Mouse (Mus musculus) layer of hippocampus, adult 2 months (tissue): ENCODE results near the gene Cnr2. TPM values are rescaled to one million over a fixed set of nuclear protein-coding genes. Genes with fewer than 3 reads are reported as not detected.

Experiments
- DNase-seq, 2 experiments: peaks; one replicate each; pipeline ENCODE4 v3.0.0; 2022; ENCODE audit warnings: low spot score in 2 of 2
- H3K27ac ChIP-seq: fragments of 200-600 bp; 2 replicates; pipeline ENCODE4 v1.8.1; 2022
- H3K4me3 ChIP-seq: fragments of 200-600 bp; 2 replicates; pipeline ENCODE4 v1.8.1; 2022; ENCODE audit warnings: mild to moderate bottlenecking
- CTCF ChIP-seq: fragments of 200-600 bp; conservative IDR thresholded peaks from 2 replicates; pipeline ENCODE4 v1.8.1; 2022; ENCODE audit warnings: antibody characterized with exemption, mild to moderate bottlenecking, moderate library complexity
- total RNA-seq, 2 experiments: library from RNA; stranded (reverse); gene quantifications; 2 replicates each; pipeline ENCODE4 v1.2.3; 2021

Gene Cnr2
- total RNA-seq, 2 experiments from 2014 or later = 0.12 TPM; not detected in 1

DNA sequence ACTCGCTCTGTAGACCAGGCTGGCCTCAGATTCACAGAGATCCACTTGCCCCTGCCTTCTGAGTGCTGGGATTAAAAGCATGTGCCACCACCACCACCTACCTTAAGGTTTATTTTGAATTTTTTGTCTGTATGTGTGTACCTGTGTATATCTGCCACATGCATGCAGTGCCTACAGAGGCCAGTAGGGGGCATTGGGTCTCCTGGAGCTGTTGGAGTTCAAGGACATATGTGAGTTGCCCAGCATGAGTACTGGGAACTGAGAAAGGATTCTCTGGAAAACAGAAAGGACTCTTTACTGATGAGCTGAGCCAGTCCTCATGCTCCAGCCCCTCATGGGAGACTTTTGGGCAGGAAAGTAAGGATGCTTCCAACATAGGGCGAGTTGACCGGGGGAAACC is 56.3 kb downstream of the Cnr2 start:
- DNase-seq = no peak
- peak; percentile 61 for TF ChIP-seq CTCF
- Histone ChIP-seq H3K4me3 (no peak overlapping the region), H3K27ac (no peak overlapping the region)

DNA sequence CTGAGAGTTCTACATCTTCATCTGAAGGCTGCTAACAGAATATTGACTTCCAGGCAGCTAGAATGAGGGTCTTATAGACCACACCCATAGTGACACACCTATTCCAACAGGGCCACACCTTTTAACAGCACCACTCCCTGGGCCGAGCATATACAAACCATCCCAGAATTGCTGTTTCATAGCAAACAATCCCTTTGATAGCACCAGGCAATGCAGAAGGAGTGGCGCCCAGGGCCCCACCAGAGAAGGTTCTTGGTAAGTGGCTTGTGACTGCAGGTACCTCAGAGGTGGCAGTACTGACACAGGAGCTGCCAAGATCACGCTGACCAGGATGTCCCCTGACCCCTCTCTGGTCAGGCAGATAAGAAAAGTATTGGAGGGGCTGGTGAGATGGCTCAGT is 58.0 kb downstream of the Cnr2 start:
- no peak for DNase-seq
- TF ChIP-seq CTCF = no peak
- no peak overlapping the region for H3K4me3 ChIP-seq
- H3K27ac ChIP-seq = no peak overlapping the region

- peak; percentile 63 to 81 for DNase-seq
- TF ChIP-seq CTCF = peak; percentile 96
- Histone ChIP-seq H3K27ac (no peak overlapping the region), H3K4me3 (no peak overlapping the region)
Observed at GRCm38 (mm10) chr4:135954241-135954640, 59.0 kb downstream of the Cnr2 start.

DNA sequence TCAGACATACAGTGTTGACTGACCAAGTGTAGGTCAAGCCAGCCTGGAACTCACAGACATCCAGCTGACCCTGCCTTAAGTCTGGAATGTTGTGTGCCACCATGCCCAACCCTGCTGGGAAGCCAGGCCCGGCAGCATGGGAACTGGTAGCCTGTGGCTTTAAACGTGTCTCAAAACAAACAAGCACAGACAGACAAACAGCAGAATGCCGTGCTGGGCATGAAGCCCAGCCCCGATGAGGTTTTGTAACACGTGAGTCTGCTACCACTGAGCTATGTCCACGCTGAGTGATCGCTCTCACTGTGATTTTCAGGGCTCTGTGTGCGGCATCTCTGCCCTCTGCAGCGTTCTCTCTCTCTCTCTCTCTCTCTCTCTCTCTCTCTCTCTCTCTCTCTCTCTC is 60.7 kb downstream of the Cnr2 start:
- DNase-seq = no peak
- no peak for TF ChIP-seq CTCF
- no peak overlapping the region for H3K4me3 ChIP-seq
- H3K27ac ChIP-seq = no peak overlapping the region

DNA sequence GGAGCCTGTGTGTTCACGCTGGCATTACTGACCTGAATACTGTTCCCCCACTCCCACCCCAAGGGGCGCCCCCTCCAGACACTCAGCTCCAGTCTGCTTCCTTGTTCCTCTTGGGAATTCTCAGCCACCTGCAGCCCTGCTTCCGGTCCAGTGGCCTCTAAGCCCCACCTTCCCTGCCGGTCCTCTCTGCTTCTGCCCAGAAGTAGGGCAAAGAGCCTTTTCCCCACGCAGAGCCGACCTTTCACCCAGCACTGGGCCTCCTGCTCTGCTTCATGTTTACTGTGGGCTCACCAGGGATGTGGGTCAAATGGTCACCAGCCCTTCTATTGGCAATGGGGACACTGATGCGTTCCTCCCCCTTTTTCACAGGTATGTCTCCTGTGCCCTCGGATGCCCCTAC is 63.2 kb downstream of the Cnr2 start:
- H3K27ac ChIP-seq = no peak overlapping the region
- no peak for DNase-seq
- TF ChIP-seq CTCF = no peak
- H3K4me3 ChIP-seq = no peak overlapping the region

DNA sequence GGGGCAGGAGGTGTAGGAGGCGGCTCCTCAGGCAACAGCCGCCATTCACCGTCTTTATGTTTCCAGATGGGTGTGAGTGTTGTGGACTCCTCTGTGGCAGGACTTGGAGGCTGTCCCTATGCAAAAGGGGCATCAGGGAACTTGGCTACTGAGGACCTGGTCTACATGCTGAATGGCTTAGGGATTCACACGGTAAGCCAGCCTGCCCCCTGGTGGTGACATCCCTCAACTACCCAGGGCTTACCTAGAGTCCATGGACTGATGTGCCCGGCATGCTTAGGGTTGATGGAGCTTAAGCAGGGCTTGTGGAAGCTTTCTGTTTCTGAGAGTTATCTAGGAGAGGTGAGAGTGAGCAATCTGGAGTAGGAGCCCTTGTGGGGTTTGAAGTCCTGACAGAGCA is 65.5 kb downstream of the Cnr2 start:
- TF ChIP-seq CTCF = peak; percentile 96
- Histone ChIP-seq H3K4me3 (no peak overlapping the region), H3K27ac (no peak overlapping the region)
- peak; percentile 61 to 82 for DNase-seq

DNA sequence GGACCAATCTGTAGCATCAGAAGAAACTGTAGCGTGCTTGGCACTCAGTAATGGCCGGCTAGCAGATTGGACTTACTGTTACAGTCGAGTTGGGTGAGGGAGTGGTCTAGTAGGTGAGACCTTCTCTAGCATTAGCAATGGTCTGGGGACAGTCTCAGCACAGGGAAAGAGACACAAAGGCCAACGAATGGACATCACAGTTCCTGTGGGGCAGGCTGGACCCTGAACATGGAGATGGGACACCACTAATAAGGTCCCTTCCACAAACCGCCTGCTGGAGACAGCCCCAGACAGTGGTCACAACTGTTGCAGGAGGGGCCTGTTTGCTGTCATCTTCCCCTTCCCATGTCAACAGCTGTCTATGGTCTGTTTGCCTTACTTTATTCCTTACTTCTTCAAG is 66.5 kb downstream of the Cnr2 start:
- no peak for TF ChIP-seq CTCF
- H3K4me3 ChIP-seq = no peak overlapping the region
- H3K27ac ChIP-seq = 0 out of 2 replicates have a peak overlapping the region, but pooled peaks have one; percentile 97
- no peak for DNase-seq

- H3K27ac ChIP-seq = peak overlapping the region; percentile 97
- TF ChIP-seq CTCF = no peak
- H3K4me3 ChIP-seq = no peak overlapping the region
- no peak for DNase-seq
Observed at GRCm38 (mm10) chr4:135962198-135962597, 67.0 kb downstream of the Cnr2 start.

DNA sequence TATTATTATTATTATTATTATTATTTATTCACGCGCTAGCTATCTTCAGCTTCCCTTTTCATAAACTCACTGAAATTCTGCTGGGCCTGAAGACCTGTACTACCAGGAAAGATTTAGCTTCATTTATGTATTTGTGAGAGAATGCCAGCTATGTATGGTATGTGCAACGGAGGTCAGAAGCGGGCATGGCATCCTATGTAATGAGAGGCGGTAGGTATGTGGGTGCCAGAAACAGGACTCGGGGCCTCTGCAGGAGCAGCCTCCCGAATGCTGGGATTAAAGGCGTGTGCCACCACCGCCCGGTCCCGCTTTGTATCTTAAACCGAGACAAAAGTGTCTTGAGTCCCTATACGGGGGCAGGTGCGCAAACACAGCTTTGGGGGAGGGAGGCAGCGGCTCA is 67.8 kb downstream of the Cnr2 start:
- Histone ChIP-seq H3K27ac (peak overlapping the region; percentile 97), H3K4me3 (peak overlapping the region; percentile 84)
- TF ChIP-seq CTCF = no peak
- DNase-seq = no peak

GRCm38 (mm10) chr4:135963457-135964193 is 68.4 kb downstream of the Cnr2 start, which contains the start of gene Gale:
TSS of gene Gale (plus strand) at chr4:135963727.
- Histone ChIP-seq H3K4me3 (peak within 1 kb of the TSS; percentile 84), H3K27ac (peak within 1 kb of the TSS; percentile 97)
- no peak for TF ChIP-seq CTCF
- peak; percentile 94 for DNase-seq

DNA sequence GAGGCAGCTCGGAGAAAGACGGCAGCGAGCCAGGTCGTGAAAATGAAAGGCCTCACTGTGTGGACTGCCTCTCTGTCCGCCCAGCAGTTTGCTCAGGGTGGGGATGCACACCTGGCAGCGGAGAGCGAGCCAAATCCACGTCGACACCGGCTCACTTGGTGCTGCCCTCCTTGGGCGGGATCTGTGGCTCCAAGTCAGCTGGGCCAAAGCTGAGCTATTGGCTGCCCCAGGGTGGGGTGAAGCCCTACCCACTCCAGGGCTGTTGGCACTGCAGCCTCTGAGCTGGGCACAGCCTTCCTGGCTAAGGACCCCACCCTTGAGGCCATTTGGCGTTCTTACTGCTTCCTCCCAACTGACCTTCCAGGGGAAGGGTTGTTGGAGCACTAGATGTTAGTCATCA is 69.2 kb downstream of the Cnr2 start:
- peak overlapping the region; percentile 97 for H3K27ac ChIP-seq
- H3K4me3 ChIP-seq = peak overlapping the region; percentile 84
- peak; percentile 46 to 60 for DNase-seq
- TF ChIP-seq CTCF = no peak

GRCm38 (mm10) chr4:135965113-135965512 is 69.9 kb downstream of the Cnr2 start:
- no peak for TF ChIP-seq CTCF
- Histone ChIP-seq H3K27ac (peak overlapping the region; percentile 97; the same call in 1 of the 2 replicates), H3K4me3 (no peak overlapping the region)
- no peak for DNase-seq

DNA sequence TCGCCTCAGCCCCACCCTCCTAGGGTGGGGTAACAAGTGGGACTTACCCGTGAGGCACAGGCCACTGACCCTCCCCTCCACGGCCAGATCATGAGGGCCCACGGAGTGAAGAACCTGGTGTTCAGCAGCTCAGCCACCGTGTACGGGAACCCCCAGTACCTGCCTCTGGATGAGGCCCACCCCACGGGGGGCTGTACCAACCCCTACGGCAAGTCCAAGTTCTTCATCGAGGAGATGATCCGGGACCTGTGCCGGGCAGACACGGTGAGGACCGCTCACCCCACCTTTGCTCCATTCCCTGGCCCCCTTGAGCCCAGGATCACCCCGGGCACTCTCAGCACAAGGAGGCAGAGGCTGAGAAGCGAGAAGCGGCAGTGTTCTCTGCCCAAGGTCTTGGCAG is 71.1 kb downstream of the Cnr2 start:
- Histone ChIP-seq H3K4me3 (no peak overlapping the region), H3K27ac (no peak overlapping the region)
- TF ChIP-seq CTCF = no peak
- no peak for DNase-seq

GRCm38 (mm10) chr4:135967086-135967760 is 72.0 kb downstream of the Cnr2 start:
- no peak overlapping the region for H3K27ac ChIP-seq
- no peak for DNase-seq
- TF ChIP-seq CTCF = no peak
- no peak overlapping the region for H3K4me3 ChIP-seq
